Mouse (Mus musculus) erythroblast, embryonic 14.5 days (primary cell): ENCODE results near the gene Scn1b.

Source experiments
- GATA1 ChIP-seq: IDR thresholded peaks from 2 replicates; pipeline ENCODE4 v1.6.1; 2012; ENCODE audit warnings: low read length, inconsistent platforms, mixed read lengths
- TAL1 ChIP-seq: IDR thresholded peaks from 3 replicates; pipeline ENCODE4 v1.6.1; 2012; ENCODE audit warnings: low read length, inconsistent platforms, mixed read lengths

DNA sequence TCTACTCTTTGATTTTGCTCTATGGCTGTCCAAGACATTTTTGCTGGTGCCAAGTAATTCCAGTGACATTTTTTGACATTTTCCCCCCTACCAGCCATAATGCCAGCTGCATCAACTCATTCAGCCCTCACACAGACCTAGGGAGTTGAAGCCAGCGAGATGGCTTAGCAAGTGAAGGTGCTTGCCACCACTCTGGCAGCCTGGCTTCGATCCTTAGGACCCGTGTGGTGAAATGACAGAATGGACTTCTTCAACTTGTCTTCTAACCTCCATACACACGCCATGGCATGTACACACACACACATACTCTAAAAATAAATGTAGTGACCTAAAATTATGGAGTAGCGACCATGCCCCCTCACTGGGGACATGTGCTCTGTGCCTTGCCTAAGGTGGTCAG, 2.4 kb downstream of the Scn1b start:
- no peak for TF ChIP-seq TAL1
- TF ChIP-seq GATA1, result no peak
